Mouse (Mus musculus) layer of hippocampus, postnatal 36 days (tissue): ENCODE data around the gene Olfr969. TPM values are rescaled to one million over a fixed set of nuclear protein-coding genes. Genes with fewer than 3 reads are reported as not detected.
"Not testable (repeated sequence)": the region's sequence is repeated elsewhere in the genome, so short reads cannot be mapped to it uniquely, and the experiment has no call there.

Source experiments
- DNase-seq, 2 experiments: peaks; one replicate each; pipeline ENCODE4 v3.0.0; 2022
- total RNA-seq, 2 experiments: library from RNA; stranded (reverse); gene quantifications; 2 replicates each; pipeline ENCODE4 v1.2.3; 2021

Gene Olfr969
- total RNA-seq, result not detected

- DNase-seq, result no peak
Observed at GRCm38 (mm10) chr9:39790558-39790957, at the start of gene Olfr969. Gene Olfr969, plus strand, starts transcription at chr9:39790945.

DNA sequence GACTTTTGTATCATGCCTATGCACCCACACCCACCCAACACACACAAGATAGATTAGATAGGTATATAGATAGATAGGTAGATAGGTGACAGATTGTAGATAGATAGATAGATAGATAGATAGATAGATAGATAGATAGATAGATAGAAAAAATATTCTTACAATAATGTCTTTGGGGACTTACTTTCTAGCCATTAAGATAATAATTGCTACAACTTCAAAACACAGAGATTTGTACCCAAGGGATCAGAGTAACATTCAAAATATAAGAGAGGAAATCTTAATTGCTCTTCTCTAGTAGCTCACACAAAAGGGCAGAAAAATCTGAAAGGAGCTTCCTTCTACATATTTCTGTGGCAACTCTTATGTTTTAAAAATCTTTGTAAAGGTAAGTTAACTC, 44.8 kb upstream of the Olfr969 start, which contains the start of gene Olfr967:
Gene Olfr967 (plus strand): TSS at position 301 of the 400 bp plus-strand sequence.
- DNase-seq, result no peak

- peak in 1 of 2 experiments; percentile 1 for DNase-seq
Observed at GRCm38 (mm10) chr9:39746428-39746827, 44.3 kb upstream of the Olfr969 start.

GRCm38 (mm10) chr9:39783153-39783552, 7.6 kb upstream of the Olfr969 start, which contains the start of gene Olfr968:
Gene Olfr968, minus strand, starts transcription at chr9:39783253.
- DNase-seq, result no peak

- no peak for DNase-seq
Observed at GRCm38 (mm10) chr9:39808560-39808959, 17.8 kb downstream of the Olfr969 start, which contains the start of gene Olfr970. Gene Olfr970, plus strand, starts transcription at chr9:39808860.

DNA sequence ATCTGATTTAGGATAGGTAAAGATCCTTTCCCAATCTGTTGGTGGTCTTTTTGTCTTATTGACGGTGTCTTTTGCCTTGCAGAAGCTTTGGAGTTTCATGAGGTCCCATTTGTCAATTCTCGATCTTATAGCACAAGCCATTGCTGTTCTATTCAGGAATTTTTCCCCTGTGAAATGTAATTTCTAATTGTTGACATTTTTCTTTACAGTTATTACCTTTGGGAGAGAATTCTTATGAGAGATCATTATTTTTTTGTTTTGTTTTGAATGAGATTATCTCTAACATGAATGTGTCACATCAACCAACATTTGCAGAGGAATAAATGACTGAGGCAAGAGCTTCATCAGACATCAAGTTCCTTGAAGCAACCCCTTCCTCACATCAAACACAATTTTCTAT, 45.8 kb downstream of the Olfr969 start, which contains the start of gene Olfr971:
Gene Olfr971 (plus strand): TSS at position 301 of the 400 bp plus-strand sequence.
- DNase-seq, result not testable (repeated sequence)

Other genes starting within 250 kb of the Olfr969 start
- gene Olfr958, start 236.9 kb upstream of the Olfr969 start, total RNA-seq, result not detected
- gene Olfr959, start 215.4 kb upstream of the Olfr969 start, total RNA-seq, result not detected
- gene AW551984, start 186.5 kb upstream of the Olfr969 start, total RNA-seq, result 1 to 10 TPM; 4.1 to 4.2 TPM
- gene Olfr148, start 180.3 kb upstream of the Olfr969 start, total RNA-seq, result not detected
- not detected for gene Olfr960, start 169.6 kb upstream of the Olfr969 start, total RNA-seq
- gene Olfr961, start 145.9 kb upstream of the Olfr969 start, total RNA-seq, result not detected
- not detected for gene Olfr963, start 123.7 kb upstream of the Olfr969 start, total RNA-seq
- not detected for gene Olfr149, start 83.8 kb upstream of the Olfr969 start, total RNA-seq
- not detected for gene Olfr965, start 79.6 kb upstream of the Olfr969 start, total RNA-seq
- not detected for gene Olfr150, start 60.0 kb upstream of the Olfr969 start, total RNA-seq
- gene Olfr967, start 44.7 kb upstream of the Olfr969 start, total RNA-seq, result not detected
- gene Olfr968, start 7.7 kb upstream of the Olfr969 start, total RNA-seq, result not detected
- not detected for gene Olfr970, start 17.9 kb downstream of the Olfr969 start, total RNA-seq
- gene Olfr971, start 45.9 kb downstream of the Olfr969 start, total RNA-seq, result not detected
- gene Olfr972, start 75.5 kb downstream of the Olfr969 start, total RNA-seq, result not detected
- gene Olfr229, start 116.4 kb downstream of the Olfr969 start, total RNA-seq, result not detected
- gene Olfr974, start 146.6 kb downstream of the Olfr969 start, total RNA-seq, result not detected
- gene Olfr975, start 161.1 kb downstream of the Olfr969 start, total RNA-seq, result not detected
- gene Olfr976, start 170.2 kb downstream of the Olfr969 start, total RNA-seq, result not detected
- not detected for gene Olfr978, start 201.2 kb downstream of the Olfr969 start, total RNA-seq
- not detected for gene Olfr979, start 212.5 kb downstream of the Olfr969 start, total RNA-seq
- gene Olfr980, start 218.6 kb downstream of the Olfr969 start, total RNA-seq, result not detected
- not detected for gene Olfr981, start 230.5 kb downstream of the Olfr969 start, total RNA-seq